Mouse (Mus musculus): ENCODE results near the gene Nkiras1.

Gene Nkiras1

DNA sequence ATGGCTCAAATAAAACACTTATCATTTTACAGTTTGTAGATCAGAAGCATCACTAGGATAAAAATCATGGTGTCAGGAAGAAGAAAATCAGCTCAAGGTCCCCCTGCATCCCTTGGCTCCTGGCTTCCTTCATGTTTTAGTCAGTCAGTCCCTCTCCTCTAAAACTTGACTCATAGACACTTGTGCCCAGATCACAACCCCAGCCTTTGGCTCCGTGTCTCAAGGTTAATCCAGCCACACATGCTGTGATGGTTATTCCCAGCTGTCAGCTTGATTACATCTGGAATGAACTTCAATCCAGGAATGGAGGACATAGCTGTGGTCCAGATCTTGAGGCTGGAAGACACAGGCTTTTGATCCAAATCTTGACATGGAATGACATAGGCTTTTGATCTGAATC is 3.6 kb downstream of the Nkiras1 start:
- DNase-seq (ENCODE audit: low spot score in 2 of 2) = no peak

- no peak for DNase-seq (ENCODE audit: low spot score in 2 of 2)
Observed at GRCm38 (mm10) chr14:18280375-18280774, 9.4 kb downstream of the Nkiras1 start.

GRCm38 (mm10) chr14:18284581-18284980 is 13.6 kb downstream of the Nkiras1 start:
- no peak for DNase-seq (ENCODE audit: low spot score in 2 of 2)

DNA sequence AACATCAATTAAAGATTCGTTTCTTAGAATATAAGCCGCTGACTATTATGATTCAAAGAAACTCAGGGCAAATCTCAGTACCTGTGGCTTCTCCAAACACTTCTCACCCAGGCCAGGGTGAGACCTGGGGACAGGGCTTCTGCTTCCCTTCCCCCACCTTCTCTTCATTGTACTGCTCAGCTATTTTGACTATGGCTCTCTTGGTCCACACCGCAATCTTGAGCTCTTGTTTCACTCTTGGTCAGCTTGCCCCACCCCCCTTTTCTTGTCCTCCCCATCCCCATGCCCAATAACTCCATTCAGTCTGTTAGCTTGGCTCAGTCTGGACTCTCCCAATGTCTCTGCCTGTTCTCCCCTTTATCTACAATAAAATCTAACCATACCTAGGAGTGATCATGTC is 14.5 kb downstream of the Nkiras1 start:
- DNase-seq (ENCODE audit: low spot score in 2 of 2) = no peak

DNA sequence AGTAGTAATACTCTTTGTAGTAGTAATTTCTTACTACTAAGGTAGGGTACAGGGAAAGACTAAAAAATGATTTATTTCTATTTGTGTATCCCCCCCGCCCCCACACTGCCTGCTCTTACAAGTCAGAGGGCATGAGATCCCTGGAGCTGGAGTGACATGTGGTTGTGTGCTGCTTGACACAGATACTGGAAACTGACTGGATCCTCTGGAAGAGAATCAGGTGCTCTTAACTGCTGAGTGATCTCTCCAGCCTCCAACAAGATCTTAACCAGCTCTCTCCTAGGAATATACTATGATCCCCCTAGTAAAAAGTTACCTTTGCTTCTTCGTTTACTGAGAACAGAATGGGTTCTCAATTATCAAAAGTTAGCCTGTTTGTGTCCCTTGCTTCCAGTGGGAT is 15.5 kb downstream of the Nkiras1 start:
- no peak for DNase-seq (ENCODE audit: low spot score in 2 of 2)

DNA sequence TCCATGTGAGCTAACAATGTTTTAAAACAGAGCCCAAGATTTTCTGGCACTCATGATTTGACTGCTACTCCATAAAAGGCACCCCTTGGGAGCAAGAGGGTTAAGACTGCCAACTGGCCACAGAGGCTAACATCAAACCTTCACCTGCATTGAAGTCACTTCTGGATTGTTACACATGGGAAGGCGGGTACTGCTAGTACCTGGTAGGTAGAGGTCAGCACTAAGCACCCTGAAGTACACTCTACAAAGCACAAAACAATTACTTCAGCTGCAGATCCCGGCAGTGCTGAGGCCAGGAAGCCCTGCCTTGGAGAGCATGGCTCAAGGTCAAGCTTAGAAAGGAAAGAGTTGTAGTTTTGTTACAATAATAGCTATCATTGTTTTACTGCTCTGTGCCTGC is 16.5 kb downstream of the Nkiras1 start:
- no peak for DNase-seq (ENCODE audit: low spot score in 2 of 2)

DNA sequence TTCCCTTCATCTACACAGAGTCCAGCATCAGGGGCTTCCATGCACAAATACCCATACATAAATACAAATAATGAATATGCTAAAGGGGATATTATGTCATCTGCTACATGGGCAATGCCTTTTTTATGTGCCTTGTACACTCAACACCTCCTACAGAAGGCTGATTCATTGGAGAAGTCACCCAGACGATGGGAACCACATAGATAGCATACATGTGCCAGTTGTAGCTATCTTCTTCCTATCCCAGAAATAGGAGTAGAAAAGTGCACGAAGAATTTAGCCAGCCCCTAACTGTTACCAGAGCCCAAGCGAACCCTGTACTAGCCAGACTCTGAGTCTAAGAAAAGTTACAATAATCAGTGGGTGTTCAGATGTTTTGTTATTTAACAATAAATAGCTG is 21.2 kb downstream of the Nkiras1 start:
- no peak for DNase-seq (ENCODE audit: low spot score in 2 of 2)

GRCm38 (mm10) chr14:18292578-18292977 is 21.6 kb downstream of the Nkiras1 start:
- DNase-seq (ENCODE audit: low spot score in 2 of 2) = no peak

GRCm38 (mm10) chr14:18297441-18297840 is 26.5 kb downstream of the Nkiras1 start:
- no peak for DNase-seq (ENCODE audit: low spot score in 2 of 2)

DNA sequence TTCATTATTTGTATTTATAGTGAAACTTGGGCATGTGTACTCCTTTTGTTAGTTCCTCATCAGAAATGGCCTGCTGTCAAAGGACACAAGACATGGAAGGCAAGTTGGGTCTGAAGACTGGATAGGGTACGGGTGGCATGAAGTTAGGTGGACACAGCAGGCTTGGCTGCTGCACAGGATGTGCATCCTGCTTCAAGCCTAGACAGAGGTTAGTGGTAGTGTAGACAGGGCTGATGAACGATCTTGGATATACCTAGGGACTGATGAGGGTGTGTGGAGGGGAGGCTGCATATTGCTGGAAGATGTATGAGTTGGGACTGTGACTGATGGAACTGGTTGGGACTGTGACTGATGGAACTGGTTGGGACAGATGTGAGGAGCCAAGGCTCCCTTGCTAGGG is 27.9 kb downstream of the Nkiras1 start:
- no peak for DNase-seq (ENCODE audit: low spot score in 2 of 2)

GRCm38 (mm10) chr14:18300676-18301075 is 29.7 kb downstream of the Nkiras1 start:
- no peak for DNase-seq (ENCODE audit: low spot score in 2 of 2)

DNA sequence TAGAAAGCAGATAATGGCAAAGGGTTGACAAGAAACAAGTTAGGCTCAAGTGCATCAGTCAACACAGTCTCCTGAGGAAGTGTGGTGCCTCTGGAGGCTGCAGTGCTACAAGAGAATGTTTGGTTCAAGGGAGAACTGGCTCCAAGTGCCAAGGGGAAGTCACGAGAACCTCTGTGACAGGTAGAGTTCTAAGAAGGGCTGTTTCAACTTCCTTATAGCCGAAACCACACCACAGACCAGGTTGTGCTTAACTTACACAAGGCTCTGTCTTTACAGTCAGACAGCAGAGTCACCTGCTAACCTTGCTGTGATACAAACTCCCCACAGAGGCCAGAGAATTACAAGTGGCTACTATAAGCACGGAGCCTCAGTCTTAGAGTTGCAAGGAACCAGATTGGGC is 30.7 kb downstream of the Nkiras1 start:
- no peak for DNase-seq (ENCODE audit: low spot score in 2 of 2)

DNA sequence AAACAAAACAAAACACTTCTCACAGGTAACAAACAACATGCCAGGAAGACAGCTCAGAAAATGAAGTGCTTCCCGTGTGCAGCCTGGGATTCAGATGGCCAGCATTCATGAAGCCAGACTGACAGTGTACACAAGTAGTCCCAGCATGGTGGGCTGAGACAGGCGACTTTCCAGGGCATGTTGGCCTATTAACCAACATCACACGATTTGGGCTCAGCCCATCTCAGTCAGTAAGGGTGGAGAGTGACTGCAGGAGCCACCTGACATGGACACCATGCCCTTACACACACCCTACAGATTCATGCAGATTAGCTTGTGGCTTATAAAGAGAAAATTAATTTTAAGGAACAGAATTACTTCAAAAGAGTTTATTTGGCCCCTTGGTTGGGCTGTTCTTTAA is 31.8 kb downstream of the Nkiras1 start:
- no peak for DNase-seq (ENCODE audit: low spot score in 2 of 2)

- DNase-seq (ENCODE audit: low spot score in 2 of 2) = no peak
Observed at GRCm38 (mm10) chr14:18303262-18303661, 32.3 kb downstream of the Nkiras1 start.

- no peak for DNase-seq (ENCODE audit: low spot score in 2 of 2)
Observed at GRCm38 (mm10) chr14:18304165-18304564, 33.2 kb downstream of the Nkiras1 start.

DNA sequence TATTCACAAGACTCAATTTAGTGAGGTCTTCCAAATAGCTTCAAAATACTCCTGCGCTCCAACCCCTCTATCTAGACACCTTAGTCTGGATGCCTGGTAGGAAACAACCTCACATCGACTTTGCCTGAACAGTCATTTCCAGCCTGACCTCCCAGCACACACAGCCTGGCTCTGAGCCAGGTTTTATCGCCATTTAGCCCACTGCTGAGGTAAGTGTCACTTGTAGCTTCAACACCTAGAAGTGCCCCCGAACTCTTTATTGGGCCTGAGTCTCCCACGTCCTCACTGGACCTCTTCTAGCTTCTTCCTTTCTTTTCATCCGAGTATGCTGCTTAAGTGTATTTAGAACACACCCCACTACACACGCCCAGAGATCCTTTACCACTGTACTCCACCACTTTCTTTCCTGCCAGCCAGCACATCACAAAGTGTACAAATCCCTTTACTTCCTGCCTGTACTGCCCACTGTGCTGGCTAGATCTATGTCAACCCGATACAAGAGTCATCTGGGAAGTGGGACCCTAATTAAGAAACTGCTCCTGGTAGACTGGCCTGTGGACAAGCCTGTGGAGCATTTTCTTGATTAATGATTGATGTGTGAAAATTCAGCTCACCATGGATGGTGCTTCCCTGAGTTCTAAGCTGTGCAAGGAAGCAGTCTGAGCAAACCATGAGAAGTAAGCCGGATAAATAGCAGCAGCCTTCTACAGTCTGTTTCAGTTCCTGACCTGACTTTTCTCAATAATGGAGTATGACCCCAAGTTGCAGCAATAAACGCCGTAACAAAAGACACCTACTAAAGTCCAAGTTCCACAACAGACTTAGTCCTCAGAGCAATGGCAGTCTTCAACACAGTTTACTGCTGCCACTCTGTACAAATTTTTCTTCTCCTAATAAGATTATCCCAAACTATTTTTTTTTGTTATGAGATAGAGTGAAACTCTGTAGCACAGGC is 46.8 kb downstream of the Nkiras1 start:
- DNase-seq (ENCODE audit: low spot score in 2 of 2) = no peak

DNA sequence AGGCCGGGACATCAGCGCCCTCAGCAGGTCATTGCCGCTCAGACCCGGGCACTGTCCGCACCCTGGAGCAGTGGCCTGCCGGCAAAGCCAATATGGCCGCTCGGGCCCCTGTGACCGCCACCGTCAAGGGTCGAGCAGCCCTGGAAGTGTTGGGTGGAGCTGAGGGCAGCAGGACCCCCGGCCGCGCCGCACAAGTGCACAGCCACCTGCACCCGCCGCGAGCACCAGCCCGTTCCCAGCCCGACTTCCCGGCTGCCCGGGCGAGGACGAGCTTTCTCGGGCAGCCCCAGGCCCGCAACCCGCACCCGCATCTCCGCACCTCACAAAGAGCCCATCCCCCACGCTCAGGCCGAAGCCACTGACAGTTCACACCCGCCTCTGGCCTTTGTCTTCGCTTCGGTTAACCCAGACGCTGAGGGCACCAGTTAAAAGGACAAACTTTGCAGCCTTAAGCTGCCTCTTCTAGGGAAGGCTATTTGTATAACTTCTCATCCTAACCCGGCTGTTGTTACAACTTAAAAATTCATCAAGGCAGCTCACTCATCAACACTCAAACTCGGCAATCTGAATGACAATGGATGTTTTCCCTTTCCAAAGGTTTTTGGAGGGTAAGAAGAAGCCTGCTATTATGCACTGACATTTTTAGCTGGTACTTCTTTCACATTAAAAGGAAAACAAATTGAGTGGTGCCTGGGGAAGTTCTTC is 56.2 kb downstream of the Nkiras1 start:
- DNase-seq (ENCODE audit: low spot score in 2 of 2) = peak; percentile 14 to 65

DNA sequence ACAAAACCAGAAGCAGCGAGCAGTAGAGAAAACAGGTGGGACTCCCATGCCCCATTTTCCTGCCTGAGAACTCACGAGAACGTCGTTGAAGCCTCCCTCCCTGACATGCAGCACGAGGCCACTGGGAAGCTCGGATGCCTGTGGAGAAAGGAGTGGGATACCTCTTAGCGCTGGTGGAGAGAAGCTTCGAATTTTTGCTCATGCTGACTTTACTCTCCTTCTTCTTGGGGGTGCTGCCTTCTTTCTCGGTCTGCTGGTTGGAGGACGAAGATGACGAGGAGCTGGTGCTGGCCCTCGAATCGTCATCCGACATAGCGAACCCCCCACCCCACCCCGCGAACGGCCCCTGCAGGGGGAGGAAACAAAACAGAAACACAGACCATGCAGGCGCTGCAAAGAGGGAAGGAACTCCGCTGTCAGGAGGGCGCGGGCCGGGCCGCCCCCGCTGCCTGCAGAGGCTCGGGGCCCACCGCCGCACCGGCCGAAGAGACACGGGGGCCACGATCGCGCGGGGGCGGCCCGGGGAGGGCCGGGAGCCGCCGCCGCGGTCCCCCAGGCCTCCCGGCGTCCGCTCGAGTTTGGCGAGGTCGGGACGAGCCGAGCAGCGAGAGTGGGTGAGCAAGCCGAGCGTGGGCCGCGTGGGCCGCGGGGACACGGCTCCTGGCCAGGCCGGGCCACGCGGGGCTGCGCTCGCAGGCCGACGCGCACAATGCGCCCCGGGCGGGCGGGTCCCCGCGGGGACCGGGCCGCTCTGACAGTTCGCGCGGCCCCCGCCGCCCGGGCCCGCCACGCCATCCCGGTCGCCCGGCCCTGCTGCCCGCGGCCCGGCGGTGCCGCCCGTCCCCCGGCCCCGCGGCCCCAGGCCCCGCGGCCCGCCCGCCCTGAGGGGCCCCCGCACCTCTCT is 60.1 kb downstream of the Nkiras1 start:
- peak; percentile 34 to 69 for DNase-seq (ENCODE audit: low spot score in 2 of 2)

DNA sequence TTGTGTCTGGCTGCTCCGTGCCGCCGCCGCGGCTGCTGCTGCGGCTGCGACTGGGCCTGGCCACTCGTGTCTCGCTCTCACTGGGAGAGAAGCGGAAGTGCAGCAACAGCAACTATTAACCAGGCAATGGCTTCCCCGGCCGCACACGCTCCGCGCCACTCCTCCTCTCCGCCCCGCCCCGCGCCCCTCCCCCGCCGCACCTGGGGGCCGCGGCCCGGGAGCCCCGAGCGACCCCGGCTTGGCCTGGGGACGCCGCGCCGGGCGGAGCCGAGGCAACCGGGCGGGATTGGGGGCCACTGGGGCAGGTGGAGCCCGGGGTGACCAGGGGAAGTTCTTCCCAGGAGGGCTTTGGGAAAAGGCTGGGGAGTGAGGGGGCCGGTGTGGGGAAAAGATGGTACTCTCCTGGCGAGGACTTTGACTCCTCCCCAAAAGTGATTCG is 60.8 kb downstream of the Nkiras1 start, which contains the start of gene Ube2e1:
TSS of gene Ube2e1 (minus strand) at position 167 of the 439 bp plus-strand sequence.
- DNase-seq (ENCODE audit: low spot score in 2 of 2) = peak; percentile 65 to 83
